Mouse (Mus musculus): Measurements from ENCODE around the gene Rrp1. TPM values are rescaled to one million over a fixed set of nuclear protein-coding genes. Genes with fewer than 3 reads are reported as not detected.

Gene Rrp1
- polyA plus RNA-seq, 1 experiment from 2014 or later = 95.5 TPM

GRCm38 (mm10) chr10:78357742-78358141 is 55.1 kb downstream of the Rrp1 start:
- TF ChIP-seq EP300 (IDR thresholded peaks at IDR 0.05; ENCODE audit: low read depth) (no peak), CTCF (IDR thresholded peaks at IDR 0.05; ENCODE audit: low read depth) (no peak)

GRCm38 (mm10) chr10:78355931-78356593 is 56.8 kb downstream of the Rrp1 start:
- Histone ChIP-seq H3K9ac (replicated peaks) (no peak overlapping the region), H3K9me3 (ENCODE audit: low read length) (no peaks in the 10 kb centered on the region), H3K4me1 (ENCODE audit: insufficient read depth) (peaks cover 5% of the 10 kb centered on the region), H3K36me3 (replicated peaks; ENCODE audit: insufficient read depth, low read length) (no peaks in the 10 kb centered on the region), H3K4me2 (ENCODE audit: low read depth, low read length) (no peak overlapping the region), H3K27me3 (ENCODE audit: insufficient read depth, low read length) (peaks cover 18% of the 10 kb centered on the region), H3K27ac (ENCODE audit: low read depth) (no peak overlapping the region), H3K4me3 (ENCODE audit: low read depth, low read length) (no peak overlapping the region)
- DNase-seq (no peak), ATAC-seq (no peak)
- TF ChIP-seq CTCF (IDR thresholded peaks at IDR 0.05; ENCODE audit: low read depth) = no peak
- TF ChIP-seq EP300 (IDR thresholded peaks at IDR 0.05; ENCODE audit: low read depth) = no peak
- WGBS (ENCODE audit: insufficient replicate concordance) = 50% methylated on average over 1 of the region's 1 CpGs

More at GRCm38 (mm10) chr10:78357742-78358141, 55.1 kb downstream of the Rrp1 start:
- Histone ChIP-seq H3K36me3 (replicated peaks; ENCODE audit: insufficient read depth, low read length) (no peaks in the 10 kb centered on the region), H3K4me3 (ENCODE audit: low read depth, low read length) (no peak overlapping the region), H3K27ac (ENCODE audit: low read depth) (no peak overlapping the region), H3K4me1 (ENCODE audit: insufficient read depth) (peaks cover 4% of the 10 kb centered on the region), H3K27me3 (ENCODE audit: insufficient read depth, low read length) (peaks cover 6% of the 10 kb centered on the region; the same call in 1 of the 2 replicates), H3K4me2 (ENCODE audit: low read depth, low read length) (no peak overlapping the region), H3K9ac (replicated peaks) (no peak overlapping the region), H3K9me3 (ENCODE audit: low read length) (no peaks in the 10 kb centered on the region)
- no peak for DNase-seq
- 74% methylated on average over 5 of the region's 5 CpGs for WGBS (ENCODE audit: insufficient replicate concordance)
- ATAC-seq = no peak

GRCm38 (mm10) chr10:78353196-78353595 is 59.6 kb downstream of the Rrp1 start:
- 70% methylated on average over 4 of the region's 4 CpGs for WGBS (ENCODE audit: insufficient replicate concordance)
- 0 out of 2 replicates have a peak, but pooled peaks cover 4% of the 10 kb centered on the region for H3K36me3 ChIP-seq (replicated peaks; ENCODE audit: insufficient read depth, low read length)
- peaks cover 24% of the 10 kb centered on the region for H3K27me3 ChIP-seq (ENCODE audit: insufficient read depth, low read length)

GRCm38 (mm10) chr10:78352666-78353030 is 60.2 kb downstream of the Rrp1 start:
- H3K36me3 ChIP-seq (replicated peaks; ENCODE audit: insufficient read depth, low read length) = 0 out of 2 replicates have a peak, but pooled peaks cover 6% of the 10 kb centered on the region
- H3K27ac ChIP-seq (ENCODE audit: low read depth) = peak overlapping the region; percentile 96
- 35% methylated on average over 8 of the region's 8 CpGs for WGBS (ENCODE audit: insufficient replicate concordance)
- no peaks in the 10 kb centered on the region for H3K9me3 ChIP-seq (ENCODE audit: low read length)
- ATAC-seq = no peak
- no peak for DNase-seq
- TF ChIP-seq EP300 (IDR thresholded peaks at IDR 0.05; ENCODE audit: low read depth) (no peak), CTCF (IDR thresholded peaks at IDR 0.05; ENCODE audit: low read depth) (no peak)
- H3K9ac ChIP-seq (replicated peaks) = peak overlapping the region; percentile 91
- H3K4me1 ChIP-seq (ENCODE audit: insufficient read depth) = peaks cover 5% of the 10 kb centered on the region
- peak overlapping the region; percentile 76 for H3K4me3 ChIP-seq (ENCODE audit: low read depth, low read length)
- H3K4me2 ChIP-seq (ENCODE audit: low read depth, low read length) = peak overlapping the region; percentile 82
- H3K27me3 ChIP-seq (ENCODE audit: insufficient read depth, low read length) = peaks cover 24% of the 10 kb centered on the region

More at GRCm38 (mm10) chr10:78353196-78353595, 59.6 kb downstream of the Rrp1 start:
- Histone ChIP-seq H3K4me1 (ENCODE audit: insufficient read depth) (peaks cover 9% of the 10 kb centered on the region), H3K4me2 (ENCODE audit: low read depth, low read length) (no peak overlapping the region), H3K27ac (ENCODE audit: low read depth) (no peak overlapping the region), H3K9ac (replicated peaks) (no peak overlapping the region), H3K9me3 (ENCODE audit: low read length) (no peaks in the 10 kb centered on the region), H3K4me3 (ENCODE audit: low read depth, low read length) (no peak overlapping the region)
- no peak for ATAC-seq
- DNase-seq = no peak
- TF ChIP-seq CTCF (IDR thresholded peaks at IDR 0.05; ENCODE audit: low read depth) = no peak
- no peak for TF ChIP-seq EP300 (IDR thresholded peaks at IDR 0.05; ENCODE audit: low read depth)

- Histone ChIP-seq H3K4me2 (ENCODE audit: low read depth, low read length) (peak within 1 kb of the TSS; percentile 82), H3K4me3 (ENCODE audit: low read depth, low read length) (peak within 1 kb of the TSS; percentile 76), H3K27me3 (ENCODE audit: insufficient read depth, low read length) (peaks cover 24% of the 10 kb centered on the region), H3K9ac (replicated peaks) (peak within 1 kb of the TSS; percentile 91), H3K27ac (ENCODE audit: low read depth) (peak within 1 kb of the TSS; percentile 96), H3K4me1 (ENCODE audit: insufficient read depth) (peaks cover 5% of the 10 kb centered on the region), H3K36me3 (replicated peaks; ENCODE audit: insufficient read depth, low read length) (0 out of 2 replicates have a peak, but pooled peaks cover 6% of the 10 kb centered on the region), H3K9me3 (ENCODE audit: low read length) (no peaks in the 10 kb centered on the region)
- DNase-seq (peak; percentile 72), ATAC-seq (peak; percentile 71)
- WGBS (ENCODE audit: insufficient replicate concordance) = under 1% methylated on average over 69 of the region's 113 CpGs
- TF ChIP-seq EP300 (IDR thresholded peaks at IDR 0.05; ENCODE audit: low read depth) = no peak
- TF ChIP-seq CTCF (IDR thresholded peaks at IDR 0.05; ENCODE audit: low read depth) = no peak
Observed at GRCm38 (mm10) chr10:78351887-78352665, 60.8 kb downstream of the Rrp1 start, which contains the start of gene Agpat3. Gene Agpat3, minus strand, starts transcription at chr10:78352489.

GRCm38 (mm10) chr10:78351564-78351886 is 61.3 kb downstream of the Rrp1 start:
- Histone ChIP-seq H3K4me2 (ENCODE audit: low read depth, low read length) (peak overlapping the region; percentile 82), H3K4me1 (ENCODE audit: insufficient read depth) (peaks cover 5% of the 10 kb centered on the region), H3K27ac (ENCODE audit: low read depth) (peak overlapping the region; percentile 96), H3K9me3 (ENCODE audit: low read length) (no peaks in the 10 kb centered on the region), H3K9ac (replicated peaks) (peak overlapping the region; percentile 91), H3K27me3 (ENCODE audit: insufficient read depth, low read length) (peaks cover 24% of the 10 kb centered on the region), H3K36me3 (replicated peaks; ENCODE audit: insufficient read depth, low read length) (0 out of 2 replicates have a peak, but pooled peaks cover 6% of the 10 kb centered on the region), H3K4me3 (ENCODE audit: low read depth, low read length) (peak overlapping the region; percentile 76)
- DNase-seq (peak; percentile 29), ATAC-seq (peak; percentile 33)
- TF ChIP-seq CTCF (IDR thresholded peaks at IDR 0.05; ENCODE audit: low read depth) (no peak), EP300 (IDR thresholded peaks at IDR 0.05; ENCODE audit: low read depth) (no peak)
- 3% methylated on average over 13 of the region's 13 CpGs for WGBS (ENCODE audit: insufficient replicate concordance)
